ENCODE assay signal across 7 mouse cellular contexts in genomic region chr7:127614891-127615843, GRCm38 (mm10). TPM values are rescaled to one million over a fixed set of nuclear protein-coding genes. Genes with fewer than 3 reads are reported as not detected.
A peak's percentile ranks its signal among the peaks of the same experiment; 100 is the strongest.
DNase-seq lines count a peak whose midpoint lies in the region; ATAC-seq and TF ChIP-seq lines count a peak whose summit lies in the region.

TSS of gene Zfp629 (minus strand) at chr7:127615797.

- no peaks in the 10 kb centered on the region for H3K9me3 ChIP-seq in midbrain, embryonic 11.5 days (ENCODE audit: control insufficient read depth, low read length)

- H3K27me3 ChIP-seq in midbrain, embryonic 11.5 days (ENCODE audit: control insufficient read depth, insufficient read depth, low read length): no peaks in the 10 kb centered on the region
- H3K27me3 ChIP-seq in small intestine, adult 2 months (ENCODE audit: control insufficient read depth, insufficient read depth, low read length): no peaks in the 10 kb centered on the region

- H3K36me3 ChIP-seq in midbrain, embryonic 11.5 days (ENCODE audit: control insufficient read depth, insufficient read depth, low read length): peaks cover 19% of the 10 kb centered on the region
- peaks cover 18% of the 10 kb centered on the region for H3K36me3 ChIP-seq in small intestine, adult 2 months (ENCODE audit: control insufficient read depth, insufficient read depth, low read length)

- peak; percentile 88 for DNase-seq in adrenal gland, postnatal 14 days
- peak; percentile 85 for DNase-seq in embryo, embryonic 11.5 days (ENCODE audit: low read depth, low spot score)
- peak; percentile 73 for DNase-seq in kidney, adult 11 months
- peak; percentile 87 for DNase-seq in left cerebral cortex, postnatal 4 days
- DNase-seq in midbrain, embryonic 11.5 days (ENCODE audit: low spot score, missing footprints): peak; percentile 99

- peak within 1 kb of the TSS; percentile 83 for H3K27ac ChIP-seq in midbrain, embryonic 11.5 days (ENCODE audit: low read depth, low read length)
- no peak within 1 kb of the TSS for H3K27ac ChIP-seq in small intestine, adult 2 months (ENCODE audit: insufficient read depth, low read depth, low read length)

- no peak for TF ChIP-seq POLR2A in small intestine, adult 2 months (IDR thresholded peaks at IDR 0.05; ENCODE audit: low read depth, low read length)

- peak within 1 kb of the TSS; percentile 99 for H3K4me3 ChIP-seq in midbrain, embryonic 11.5 days (ENCODE audit: low read depth, low read length)
- peak within 1 kb of the TSS; percentile 98 for H3K4me3 ChIP-seq in small intestine, adult 2 months (ENCODE audit: low read depth, low read length)

- intact Hi-C loops in left cerebral cortex, postnatal 4 days (cut with DNase I): no loop called here

- peak; percentile 68 for ATAC-seq in granulocyte monocyte progenitor cell, adult 5-6 weeks (replicated peaks; ENCODE audit: poor library complexity, severe bottlenecking)
- peak; percentile 92 for ATAC-seq in midbrain, embryonic 11.5 days (ENCODE audit: low FRiP score)

- H3K4me1 ChIP-seq in midbrain, embryonic 11.5 days (ENCODE audit: control insufficient read depth, insufficient read depth, low read length): peaks cover 8% of the 10 kb centered on the region
- 0 out of 2 replicates have a peak, but pooled peaks cover 3% of the 10 kb centered on the region for H3K4me1 ChIP-seq in small intestine, adult 2 months (ENCODE audit: control insufficient read depth, insufficient read depth, insufficient read length, low read length)

- no peak for TF ChIP-seq CTCF in small intestine, adult 2 months (IDR thresholded peaks at IDR 0.05; ENCODE audit: extremely low read depth, insufficient read length, insufficient replicate concordance, low read depth, low read length)

- H3K9ac ChIP-seq in midbrain, embryonic 11.5 days (ENCODE audit: low read length): peak within 1 kb of the TSS; percentile 98

- under 1% methylated on average over 40 of the region's 50 CpGs for WGBS in midbrain, embryonic 11.5 days
- WGBS in small intestine, adult 2 months: 1% methylated on average over 50 of the region's 50 CpGs

- peak within 1 kb of the TSS; percentile 62 for H3K4me2 ChIP-seq in midbrain, embryonic 11.5 days

RNA-seq across cellular contexts. Expression of gene Zfp629, which starts in this region (rescaled TPM):
- total RNA-seq in adrenal gland, postnatal 14 days (2021): 21.6 and 26.4 TPM in 2 replicates
- 12.9 and 18.9 TPM in 2 replicates for total RNA-seq in granulocyte monocyte progenitor cell, adult 5-6 weeks (2014; fragmentation: Nextera tagmentation)
- total RNA-seq in granulocyte monocyte progenitor cell, adult 5-6 weeks (2017): 8.2 and 12.6 TPM in 2 replicates
- 10 to 100 TPM; 31.5 to 33.4 TPM for total RNA-seq in left cerebral cortex, postnatal 4 days (2021)
- polyA plus RNA-seq in midbrain, embryonic 11.5 days (2014; fragmentation: Nextera tagmentation; extraction: Ambion mirVana): 32.1 and 34.4 TPM in 2 replicates
- polyA plus RNA-seq in small intestine, adult 2 months (2012; rRNA removed): 4.4 and 5.5 TPM in 2 replicates
